Mouse (Mus musculus) hindlimb bud, embryonic 11.5 days (tissue): ENCODE results near the gene Ccdc27.
A peak's percentile ranks its signal among the peaks of the same experiment; 100 is the strongest.

Experiments
- DNase-seq: peaks from one replicate; pipeline ENCODE4 v3.0.0-alpha.2; 2012; ENCODE audit warnings: low read depth, low spot score; ENCODE audit errors: extremely low spot score

Gene Ccdc27

DNA sequence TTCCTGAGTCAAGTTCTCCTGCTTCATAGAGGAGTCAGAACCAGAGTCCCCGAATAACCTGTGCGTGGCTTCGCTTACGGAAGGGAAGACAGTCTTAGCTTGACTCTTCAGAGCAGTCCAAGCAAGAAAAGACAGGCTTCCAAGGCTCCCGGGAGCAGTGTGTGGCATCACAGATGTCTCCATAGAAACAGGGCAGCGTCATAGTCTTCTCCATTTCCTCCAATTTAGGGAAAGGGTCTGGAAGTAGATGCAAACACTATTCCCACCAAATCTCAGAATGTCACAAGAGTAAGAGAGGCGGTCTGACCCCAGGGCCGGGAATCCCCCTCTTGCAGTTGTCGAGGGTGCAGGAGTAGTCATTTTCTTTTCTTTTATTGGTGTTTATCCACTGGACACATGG is at the start of gene Ccdc27:
Gene Ccdc27, minus strand, starts transcription at position 101 of the 400 bp plus-strand sequence.
- no peak for DNase-seq

DNA sequence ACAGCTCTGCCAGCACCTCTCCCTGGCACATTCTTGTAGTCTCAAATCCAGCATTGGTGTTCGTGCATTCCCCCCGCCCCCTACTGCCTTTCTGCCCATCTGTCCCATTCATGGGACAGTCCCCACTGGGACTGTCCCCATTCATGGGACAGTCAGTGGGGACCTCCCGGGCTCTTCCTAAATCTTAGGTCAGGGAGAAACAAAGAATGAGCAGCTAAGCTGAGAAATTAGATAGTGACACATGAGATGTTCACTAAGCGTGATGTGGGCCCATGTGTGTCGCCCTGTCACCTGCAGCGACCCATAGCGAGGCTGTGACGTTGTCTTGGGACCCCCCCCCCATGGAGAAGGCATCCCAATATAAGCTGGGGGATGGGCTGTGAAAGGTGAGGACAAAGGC is 48.9 kb upstream of the Ccdc27 start:
- no peak for DNase-seq

DNA sequence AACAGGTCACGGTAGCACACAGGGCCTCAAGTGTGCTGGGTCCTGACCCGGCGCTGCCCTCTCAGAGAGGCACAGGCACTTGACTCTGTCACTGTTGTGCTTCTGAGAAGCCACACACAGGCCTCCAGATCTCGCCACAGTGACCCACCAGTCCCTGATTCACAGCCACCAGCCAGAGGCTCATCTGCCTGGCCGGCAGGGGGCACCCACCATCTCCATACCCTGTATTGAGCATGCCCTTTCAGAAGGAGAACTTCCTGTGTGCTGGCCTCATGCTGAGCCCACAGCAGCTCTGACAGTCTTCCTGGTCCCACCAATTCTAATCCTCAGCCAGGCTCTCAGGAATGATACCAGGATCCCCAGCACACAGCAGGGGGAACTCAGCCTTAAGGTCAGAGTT is 46.7 kb upstream of the Ccdc27 start:
- no peak for DNase-seq

DNA sequence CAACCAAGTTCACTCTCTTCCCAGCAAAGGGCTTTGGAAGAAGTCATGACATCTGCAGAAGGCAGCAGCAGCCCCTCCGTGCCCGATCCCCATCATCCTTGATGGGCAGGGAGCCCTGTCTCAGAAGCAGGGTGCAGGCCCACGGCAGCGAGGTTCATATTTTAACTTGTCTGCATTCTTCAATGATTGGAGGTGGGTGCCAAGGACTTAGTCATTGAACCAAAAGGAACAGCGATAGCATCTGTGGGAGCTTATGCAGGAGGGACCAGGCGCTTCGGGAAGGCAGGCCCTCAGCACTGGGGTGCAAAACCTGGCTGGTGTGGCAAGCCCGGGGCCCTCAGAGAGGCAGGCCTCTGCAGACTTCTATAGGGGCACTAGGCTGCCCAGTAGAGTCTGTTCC is 44.0 kb upstream of the Ccdc27 start:
- no peak for DNase-seq

GRCm38 (mm10) chr4:154085856-154086255 is 43.4 kb upstream of the Ccdc27 start:
- DNase-seq: no peak

GRCm38 (mm10) chr4:154081974-154082373 is 39.5 kb upstream of the Ccdc27 start:
- DNase-seq: no peak

GRCm38 (mm10) chr4:154081021-154081420 is 38.5 kb upstream of the Ccdc27 start:
- DNase-seq: no peak

DNA sequence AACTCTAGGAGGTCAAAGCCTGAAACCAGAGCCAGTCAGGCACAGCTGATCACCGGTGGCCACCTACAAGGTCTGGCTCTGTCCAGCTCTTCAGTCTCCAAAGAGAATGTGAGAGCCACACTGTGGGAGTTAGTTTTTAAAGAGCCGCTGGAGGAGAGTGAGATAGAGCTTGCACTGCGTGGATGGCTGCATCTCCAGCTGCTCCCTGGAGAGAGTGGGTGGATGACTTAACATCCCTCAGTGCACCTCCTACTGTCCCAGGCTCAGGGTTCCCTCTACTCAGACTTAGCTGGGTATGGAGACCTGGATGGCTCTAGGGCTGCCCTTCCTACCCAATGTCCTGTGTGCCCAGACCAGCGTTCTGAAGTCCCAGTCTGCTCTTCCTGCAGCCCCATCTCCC is 37.7 kb upstream of the Ccdc27 start:
- DNase-seq: no peak

DNA sequence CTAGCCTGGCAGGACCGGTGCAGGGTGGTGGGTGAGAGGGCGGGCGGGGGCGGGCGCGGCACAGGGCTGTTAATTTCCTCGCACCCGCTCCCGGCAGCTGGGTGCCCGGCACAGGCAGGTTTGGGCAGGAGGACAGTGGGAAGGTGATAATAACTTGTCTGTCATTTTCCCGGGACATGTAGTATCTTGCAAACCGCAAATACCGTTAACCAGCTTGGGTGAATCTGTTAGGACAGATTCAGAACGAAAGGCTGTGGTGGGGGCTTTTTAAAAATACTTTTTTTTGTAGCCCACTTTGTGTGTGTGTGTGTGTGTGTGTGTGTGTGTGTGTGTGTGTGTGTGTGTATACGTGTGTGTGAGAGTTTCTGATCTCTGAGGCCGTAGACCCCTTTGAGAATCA is 29.5 kb upstream of the Ccdc27 start:
- DNase-seq: no peak

DNA sequence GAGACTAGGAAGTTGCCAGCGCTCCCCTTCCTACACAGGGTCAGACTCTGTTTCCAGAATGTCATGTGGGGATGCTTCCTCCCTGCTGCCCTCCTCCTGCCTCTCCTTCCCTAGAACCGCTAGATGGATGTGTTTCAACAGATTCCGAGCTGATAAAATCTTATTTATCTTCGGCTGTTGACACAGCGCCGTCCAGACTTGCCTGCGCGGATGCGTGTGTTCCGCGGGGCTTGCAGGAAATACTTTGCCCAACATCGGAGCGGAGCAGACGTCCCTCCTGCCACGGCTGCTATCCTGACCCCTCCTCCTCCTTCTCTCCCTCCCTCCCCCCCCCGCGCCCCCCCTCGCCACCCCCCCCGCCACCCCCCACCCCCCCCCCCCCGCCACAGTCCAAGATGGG is 29.0 kb upstream of the Ccdc27 start:
- DNase-seq: no peak

- peak; percentile 12 for DNase-seq
Measured at GRCm38 (mm10) chr4:154070896-154071295, 28.4 kb upstream of the Ccdc27 start.

GRCm38 (mm10) chr4:154064827-154065773 is 22.6 kb upstream of the Ccdc27 start:
- DNase-seq: no peak

DNA sequence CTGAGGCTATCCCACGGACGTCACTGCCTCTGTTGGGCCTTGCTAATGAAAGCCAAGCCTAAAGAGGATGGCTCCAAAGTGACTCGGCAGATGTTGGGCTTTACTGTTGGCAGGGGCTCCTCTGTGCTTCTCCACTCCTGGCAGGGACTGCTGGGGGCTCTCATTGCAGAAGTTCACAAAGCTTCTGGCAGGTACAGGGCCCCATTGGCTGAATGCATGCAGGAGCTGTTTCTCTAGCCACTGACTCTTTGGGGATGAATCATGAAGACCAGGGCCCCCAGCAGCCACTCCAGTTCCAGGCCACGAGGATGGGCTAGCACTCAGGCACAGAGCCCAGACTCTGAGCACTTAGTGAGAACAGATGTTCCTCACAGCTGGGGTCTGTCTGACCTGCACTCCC is 15.2 kb upstream of the Ccdc27 start:
- DNase-seq: no peak

DNA sequence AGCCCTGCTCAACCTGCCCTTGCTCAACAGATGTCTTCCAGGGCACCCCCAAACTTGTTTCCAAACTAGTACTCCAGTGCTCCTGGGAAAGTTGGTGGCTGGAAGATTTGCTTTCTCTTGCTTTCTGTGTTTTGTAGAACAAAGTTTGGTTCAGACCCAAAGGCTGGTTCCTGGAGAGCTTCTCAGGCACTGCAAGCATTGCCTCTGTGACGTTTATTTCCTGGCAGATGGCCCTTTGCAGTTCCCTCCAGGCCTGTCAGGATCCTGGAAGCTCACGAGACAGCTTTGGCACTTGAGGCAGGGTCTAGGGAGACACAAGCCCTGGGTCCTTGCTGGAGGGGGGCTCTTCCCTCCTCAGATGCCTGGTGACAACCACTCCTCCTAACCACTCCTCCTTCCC is 14.2 kb upstream of the Ccdc27 start:
- DNase-seq: no peak

DNA sequence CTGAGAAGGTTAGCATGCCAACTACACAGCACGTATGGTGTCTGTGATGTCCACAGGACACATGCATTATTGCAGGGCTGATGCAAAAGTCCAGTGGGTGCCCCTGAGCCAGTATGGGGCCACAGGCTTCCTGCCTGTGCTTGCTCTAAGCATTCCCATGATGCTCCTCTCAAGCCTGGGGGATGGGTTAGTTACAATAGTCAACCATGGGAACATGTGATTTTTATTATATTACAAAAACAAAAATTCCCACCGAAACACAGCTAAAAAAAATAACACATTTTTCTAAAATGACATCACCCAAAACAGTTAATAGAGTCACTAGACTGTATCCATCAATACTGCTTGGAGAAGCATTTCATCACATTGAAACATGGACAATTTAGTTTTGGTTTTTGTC is 13.6 kb upstream of the Ccdc27 start:
- DNase-seq: no peak

DNA sequence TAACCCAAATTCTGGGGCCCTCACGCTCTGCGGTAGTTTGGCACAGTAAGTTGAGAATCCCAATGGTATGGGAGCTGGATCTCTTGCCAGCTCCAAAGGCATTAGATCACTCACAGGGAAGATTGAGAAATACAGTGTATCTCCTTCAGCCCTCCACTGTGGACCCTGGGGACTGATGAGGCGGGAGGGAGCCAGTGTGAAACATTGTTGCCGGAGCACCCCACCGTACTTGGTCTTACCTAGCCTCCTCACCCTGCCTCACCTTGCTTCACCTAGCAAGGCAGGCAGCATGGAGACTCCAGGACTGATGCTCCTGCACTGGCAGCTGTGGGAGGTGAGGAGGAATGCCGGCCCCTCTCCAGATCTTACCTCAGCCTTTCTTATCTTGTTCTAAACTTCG is 13.0 kb upstream of the Ccdc27 start:
- no peak for DNase-seq

DNA sequence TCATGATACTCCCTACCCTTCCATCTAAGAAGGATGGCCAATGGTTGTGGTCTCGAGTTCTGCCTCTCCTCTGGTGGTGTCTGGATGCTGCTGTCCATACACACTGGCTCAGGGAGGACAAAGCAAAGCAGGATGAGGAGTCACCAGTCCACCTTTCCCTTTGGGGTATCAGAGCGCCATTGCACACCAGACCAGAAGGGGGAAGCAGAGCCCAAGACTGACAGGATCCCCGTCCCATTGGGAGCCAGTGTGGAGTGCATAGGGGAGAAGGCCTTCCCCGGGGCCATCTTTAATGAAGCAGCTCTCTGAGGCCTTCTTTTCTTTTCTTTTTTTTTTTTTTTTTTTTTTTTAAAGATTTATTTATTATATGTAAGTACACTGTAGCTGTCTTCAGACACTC is 10.6 kb upstream of the Ccdc27 start:
- DNase-seq: no peak

- no peak for DNase-seq
Measured at GRCm38 (mm10) chr4:154051401-154051800, 8.9 kb upstream of the Ccdc27 start.

GRCm38 (mm10) chr4:154045837-154046236 is 3.4 kb upstream of the Ccdc27 start:
- no peak for DNase-seq

GRCm38 (mm10) chr4:154037123-154037522 is 5.4 kb downstream of the Ccdc27 start:
- DNase-seq: no peak

- DNase-seq: no peak
Measured at GRCm38 (mm10) chr4:154028646-154029045, 13.8 kb downstream of the Ccdc27 start.

- DNase-seq: no peak
Measured at GRCm38 (mm10) chr4:154028066-154028465, 14.4 kb downstream of the Ccdc27 start.

- DNase-seq: no peak
Measured at GRCm38 (mm10) chr4:154026441-154026761, 16.1 kb downstream of the Ccdc27 start.
